Mouse (Mus musculus): ENCODE data around the gene Dync1i1.

The Dync1i1 gene

GRCm38 (mm10) chr6:6052696-6053095 lies 327.3 kb downstream of the Dync1i1 start:
- no peak for DNase-seq (ENCODE audit: low read depth, low spot score)

- DNase-seq (ENCODE audit: low read depth, low spot score) = no peak
Measured at GRCm38 (mm10) chr6:6053946-6054345, 328.5 kb downstream of the Dync1i1 start.

- DNase-seq (ENCODE audit: low read depth, low spot score) = no peak
Measured at GRCm38 (mm10) chr6:6058548-6058947, 333.1 kb downstream of the Dync1i1 start.

- DNase-seq (ENCODE audit: low read depth, low spot score) = no peak
Measured at GRCm38 (mm10) chr6:6067201-6067600, 341.8 kb downstream of the Dync1i1 start.

- DNase-seq (ENCODE audit: low read depth, low spot score) = no peak
Measured at GRCm38 (mm10) chr6:6070015-6070414, 344.6 kb downstream of the Dync1i1 start.

GRCm38 (mm10) chr6:6071038-6071437 lies 345.6 kb downstream of the Dync1i1 start:
- no peak for DNase-seq (ENCODE audit: low read depth, low spot score)

- no peak for DNase-seq (ENCODE audit: low read depth, low spot score)
Measured at GRCm38 (mm10) chr6:6075940-6076447, 350.6 kb downstream of the Dync1i1 start.

GRCm38 (mm10) chr6:6077234-6077633 lies 351.8 kb downstream of the Dync1i1 start:
- peak; percentile 54 for DNase-seq (ENCODE audit: low read depth, low spot score)

Measured in brain, adult 2 months (tissue).